Mouse (Mus musculus) fibroblast of lung, adult 2 months (primary cell): ENCODE results near the gene Psrc1.

Experiments used
- DNase-seq: peaks from one replicate; pipeline ENCODE4 v3.0.0-alpha.2; 2011; ENCODE audit warnings: low read depth

The Psrc1 gene

GRCm38 (mm10) chr3:108424944-108425623 lies 41.4 kb downstream of the Psrc1 start:
- no peak for DNase-seq

GRCm38 (mm10) chr3:108425624-108426018 lies 42.0 kb downstream of the Psrc1 start:
- DNase-seq = no peak

- no peak for DNase-seq
Observed at GRCm38 (mm10) chr3:108432542-108433187, 49.0 kb downstream of the Psrc1 start.

- DNase-seq = no peak
Observed at GRCm38 (mm10) chr3:108433188-108433880, 49.7 kb downstream of the Psrc1 start.

GRCm38 (mm10) chr3:108433881-108434495 lies 50.3 kb downstream of the Psrc1 start:
- DNase-seq = no peak

GRCm38 (mm10) chr3:108435701-108436379 lies 52.2 kb downstream of the Psrc1 start:
- no peak for DNase-seq

- DNase-seq = no peak
Observed at GRCm38 (mm10) chr3:108436380-108436714, 52.7 kb downstream of the Psrc1 start.
